Mouse (Mus musculus): ENCODE data around the gene Sephs2. TPM values are rescaled to one million over a fixed set of nuclear protein-coding genes. Genes with fewer than 3 reads are reported as not detected.
A peak's percentile ranks its signal among the peaks of the same experiment; 100 is the strongest.

The Sephs2 gene
- polyA plus RNA-seq, 1 experiment = 81.9 TPM

GRCm38 (mm10) chr7:127259186-127259905, 14.5 kb downstream of the Sephs2 start:
- no peaks in the 10 kb centered on the region for H3K36me3 ChIP-seq (ENCODE audit: control insufficient read depth, insufficient read depth, low read length)
- peaks cover 9% of the 10 kb centered on the region; the same call in 1 of the 2 replicates for H3K4me1 ChIP-seq (ENCODE audit: control insufficient read depth, insufficient read depth, insufficient read length, low read length)
- WGBS = 52% methylated on average over 8 of the region's 8 CpGs
- H3K4me3 ChIP-seq (ENCODE audit: low read depth, low read length) = 0 out of 2 replicates have a peak overlapping the region, but pooled peaks have one; percentile 97
- TF ChIP-seq CTCF (IDR thresholded peaks at IDR 0.05; ENCODE audit: extremely low read depth, insufficient read length, insufficient replicate concordance, low read depth, low read length) = no peak
- no peak for TF ChIP-seq POLR2A (IDR thresholded peaks at IDR 0.05; ENCODE audit: low read depth, low read length)
- H3K27me3 ChIP-seq (ENCODE audit: control insufficient read depth, insufficient read depth, low read length) = no peaks in the 10 kb centered on the region
- H3K27ac ChIP-seq (ENCODE audit: insufficient read depth, low read depth, low read length) = no peak overlapping the region

- H3K27ac ChIP-seq (ENCODE audit: insufficient read depth, low read depth, low read length) = no peak overlapping the region
- H3K27me3 ChIP-seq (ENCODE audit: control insufficient read depth, insufficient read depth, low read length) = no peaks in the 10 kb centered on the region
- H3K36me3 ChIP-seq (ENCODE audit: control insufficient read depth, insufficient read depth, low read length) = no peaks in the 10 kb centered on the region
- 85% methylated on average over 5 of the region's 5 CpGs for WGBS
- H3K4me3 ChIP-seq (ENCODE audit: low read depth, low read length) = no peak overlapping the region
- peaks cover 9% of the 10 kb centered on the region; the same call in 1 of the 2 replicates for H3K4me1 ChIP-seq (ENCODE audit: control insufficient read depth, insufficient read depth, insufficient read length, low read length)
- no peak for TF ChIP-seq CTCF (IDR thresholded peaks at IDR 0.05; ENCODE audit: extremely low read depth, insufficient read length, insufficient replicate concordance, low read depth, low read length)
- TF ChIP-seq POLR2A (IDR thresholded peaks at IDR 0.05; ENCODE audit: low read depth, low read length) = no peak
Measured at GRCm38 (mm10) chr7:127256518-127256917, 17.3 kb downstream of the Sephs2 start.

GRCm38 (mm10) chr7:127255965-127256364, 17.9 kb downstream of the Sephs2 start:
- H3K27ac ChIP-seq (ENCODE audit: insufficient read depth, low read depth, low read length) = no peak overlapping the region
- no peaks in the 10 kb centered on the region for H3K36me3 ChIP-seq (ENCODE audit: control insufficient read depth, insufficient read depth, low read length)
- 91% methylated on average over 2 of the region's 2 CpGs for WGBS
- H3K4me3 ChIP-seq (ENCODE audit: low read depth, low read length) = no peak overlapping the region
- no peak for TF ChIP-seq CTCF (IDR thresholded peaks at IDR 0.05; ENCODE audit: extremely low read depth, insufficient read length, insufficient replicate concordance, low read depth, low read length)
- TF ChIP-seq POLR2A (IDR thresholded peaks at IDR 0.05; ENCODE audit: low read depth, low read length) = no peak
- H3K4me1 ChIP-seq (ENCODE audit: control insufficient read depth, insufficient read depth, insufficient read length, low read length) = peaks cover 7% of the 10 kb centered on the region; the same call in 1 of the 2 replicates
- H3K27me3 ChIP-seq (ENCODE audit: control insufficient read depth, insufficient read depth, low read length) = no peaks in the 10 kb centered on the region

- Histone ChIP-seq H3K4me1 (ENCODE audit: control insufficient read depth, insufficient read depth, insufficient read length, low read length) (peaks cover 5% of the 10 kb centered on the region; the same call in 1 of the 2 replicates), H3K4me3 (ENCODE audit: low read depth, low read length) (no peak overlapping the region), H3K27me3 (ENCODE audit: control insufficient read depth, insufficient read depth, low read length) (no peaks in the 10 kb centered on the region), H3K36me3 (ENCODE audit: control insufficient read depth, insufficient read depth, low read length) (no peaks in the 10 kb centered on the region; the same call in 1 of the 2 replicates), H3K27ac (ENCODE audit: insufficient read depth, low read depth, low read length) (no peak overlapping the region)
- TF ChIP-seq CTCF (IDR thresholded peaks at IDR 0.05; ENCODE audit: extremely low read depth, insufficient read length, insufficient replicate concordance, low read depth, low read length) (no peak), POLR2A (IDR thresholded peaks at IDR 0.05; ENCODE audit: low read depth, low read length) (no peak)
- 17% methylated on average over 4 of the region's 4 CpGs for WGBS
Measured at GRCm38 (mm10) chr7:127255008-127255407, 18.8 kb downstream of the Sephs2 start.

GRCm38 (mm10) chr7:127253821-127254769, 19.8 kb downstream of the Sephs2 start:
- under 1% methylated on average over 136 of the region's 136 CpGs for WGBS
- peak overlapping the region; percentile 81 for H3K4me3 ChIP-seq (ENCODE audit: low read depth, low read length)
- H3K36me3 ChIP-seq (ENCODE audit: control insufficient read depth, insufficient read depth, low read length) = no peaks in the 10 kb centered on the region; the same call in 1 of the 2 replicates
- no peaks in the 10 kb centered on the region; the same call in 1 of the 2 replicates for H3K4me1 ChIP-seq (ENCODE audit: control insufficient read depth, insufficient read depth, insufficient read length, low read length)
- H3K27me3 ChIP-seq (ENCODE audit: control insufficient read depth, insufficient read depth, low read length) = no peaks in the 10 kb centered on the region
- peak overlapping the region; percentile 61 for H3K27ac ChIP-seq (ENCODE audit: insufficient read depth, low read depth, low read length)
- TF ChIP-seq CTCF (IDR thresholded peaks at IDR 0.05; ENCODE audit: extremely low read depth, insufficient read length, insufficient replicate concordance, low read depth, low read length) (no peak), POLR2A (IDR thresholded peaks at IDR 0.05; ENCODE audit: low read depth, low read length) (no peak; the same call in 1 of the 2 replicates)

- Histone ChIP-seq H3K4me3 (ENCODE audit: low read depth, low read length) (peak overlapping the region; percentile 81), H3K27me3 (ENCODE audit: control insufficient read depth, insufficient read depth, low read length) (no peaks in the 10 kb centered on the region), H3K27ac (ENCODE audit: insufficient read depth, low read depth, low read length) (peak overlapping the region; percentile 61), H3K36me3 (ENCODE audit: control insufficient read depth, insufficient read depth, low read length) (no peaks in the 10 kb centered on the region; the same call in 1 of the 2 replicates), H3K4me1 (ENCODE audit: control insufficient read depth, insufficient read depth, insufficient read length, low read length) (no peaks in the 10 kb centered on the region; the same call in 1 of the 2 replicates)
- 61% methylated on average over 6 of the region's 6 CpGs for WGBS
- TF ChIP-seq POLR2A (IDR thresholded peaks at IDR 0.05; ENCODE audit: low read depth, low read length) (no peak), CTCF (IDR thresholded peaks at IDR 0.05; ENCODE audit: extremely low read depth, insufficient read length, insufficient replicate concordance, low read depth, low read length) (no peak)
Measured at GRCm38 (mm10) chr7:127253341-127253740, 20.5 kb downstream of the Sephs2 start.

Data from small intestine, adult 2 months (tissue).